Mouse (Mus musculus): ENCODE results near the gene Prr29.

DNA sequence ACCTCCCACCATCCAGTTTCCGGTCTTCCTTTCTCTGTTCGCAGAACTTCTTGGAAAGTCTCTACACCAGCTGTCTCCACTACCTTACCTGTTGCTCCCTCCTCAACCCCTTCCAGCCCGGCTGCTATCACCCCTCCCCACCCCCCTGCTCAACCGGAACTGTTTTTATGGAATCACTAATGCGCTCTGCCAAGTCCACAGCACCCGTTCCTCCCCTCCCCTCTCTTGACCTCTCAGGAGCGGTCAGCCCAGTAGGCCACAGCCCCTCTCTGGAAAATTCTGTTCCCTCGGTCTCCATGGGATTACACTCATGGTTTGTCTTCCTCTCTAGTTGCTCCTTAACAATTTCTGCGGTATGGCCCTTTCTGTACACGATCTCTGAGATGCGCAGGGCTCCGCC is 12.1 kb upstream of the Prr29 start, which contains the start of gene Scn4a:
- TF ChIP-seq CTCF (IDR thresholded peaks at IDR 0.05; ENCODE audit: borderline replicate concordance, insufficient read depth, low read depth, low read length) (no peak), POLR2A (IDR thresholded peaks at IDR 0.05; ENCODE audit: borderline replicate concordance, insufficient read depth, low read length) (no peak)

Measured in cerebellum, adult 2 months (tissue).